Mouse (Mus musculus): ENCODE measurements at regions not wholly inside any gene's neighbourhood (a gene's known extent, or its start where the extent isn't known, plus 50 kb on each side); places are given as distances from the start of the nearest gene placed in this dataset.
A peak's percentile ranks its signal among the peaks of the same experiment; 100 is the strongest.

DNA sequence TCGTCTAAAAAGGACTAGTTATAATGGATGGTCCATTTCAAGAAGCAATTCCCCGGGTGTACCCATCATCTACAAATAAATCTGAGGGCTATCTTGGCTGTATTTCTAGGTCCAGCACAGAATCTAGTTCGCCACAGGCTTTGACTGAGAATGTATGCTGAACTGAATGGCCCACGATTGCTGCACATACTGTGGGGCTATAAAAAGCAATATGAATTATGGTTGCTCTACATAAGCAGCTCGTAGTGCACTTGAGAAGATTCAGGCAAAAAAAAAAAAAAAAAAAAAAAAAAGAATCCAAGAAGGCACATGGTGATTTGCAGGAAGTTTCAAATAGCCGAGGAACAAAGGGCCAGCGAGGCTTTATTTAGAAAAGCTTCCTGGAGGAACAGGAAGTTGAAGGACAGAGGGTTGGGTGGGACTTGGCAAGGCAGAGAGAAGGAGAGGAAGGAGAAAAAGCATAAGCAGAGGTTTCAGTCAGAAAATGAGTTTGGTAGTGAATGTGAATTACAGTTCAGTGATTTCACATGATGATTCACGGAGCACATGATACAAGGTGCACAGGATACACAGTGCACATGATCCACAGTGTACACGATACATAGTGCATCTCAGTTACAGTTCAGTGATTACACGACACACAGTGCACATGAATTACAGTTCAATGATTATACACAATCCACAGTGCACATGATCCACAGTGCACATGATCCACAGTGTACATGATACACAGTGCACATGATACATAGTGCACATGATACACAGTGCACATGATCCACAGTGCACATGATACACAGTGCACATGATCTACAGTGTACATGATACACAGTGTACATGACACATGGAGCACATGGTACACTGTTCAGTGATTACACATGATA lies 129.7 kb upstream of the Mdm1 start:
- Histone ChIP-seq H3K4me3 (replicated peaks; ENCODE audit: low read depth, low read length) (no peak overlapping the region), H3K36me3 (ENCODE audit: control insufficient read depth, insufficient read depth, low read length) (no peaks in the 10 kb centered on the region), H3K4me1 (ENCODE audit: control insufficient read depth, insufficient read depth, low read length) (no peaks in the 10 kb centered on the region), H3K27me3 (ENCODE audit: control insufficient read depth, insufficient read depth, low read length) (no peaks in the 10 kb centered on the region), H3K9me3 (ENCODE audit: control insufficient read depth, low read length) (peaks cover 7% of the 10 kb centered on the region), H3K4me2 (ENCODE audit: low read length) (no peak overlapping the region), H3K27ac (replicated peaks; ENCODE audit: low read depth, low read length) (no peak overlapping the region), H3K9ac (replicated peaks; ENCODE audit: low read length) (no peak overlapping the region)
- no peak for ATAC-seq (ENCODE audit: low FRiP score, low TSS enrichment)
- 90% methylated on average over 10 of the region's 10 CpGs for WGBS
- no peak for DNase-seq

- Histone ChIP-seq H3K4me1 (ENCODE audit: control insufficient read depth, insufficient read depth, low read length) (no peaks in the 10 kb centered on the region), H3K36me3 (ENCODE audit: control insufficient read depth, insufficient read depth, low read length) (no peaks in the 10 kb centered on the region), H3K9me3 (ENCODE audit: control insufficient read depth, low read length) (no peaks in the 10 kb centered on the region), H3K27ac (replicated peaks; ENCODE audit: low read depth, low read length) (no peak overlapping the region), H3K27me3 (ENCODE audit: control insufficient read depth, insufficient read depth, low read length) (no peaks in the 10 kb centered on the region), H3K4me2 (ENCODE audit: low read length) (no peak overlapping the region), H3K4me3 (replicated peaks; ENCODE audit: low read depth, low read length) (no peak overlapping the region), H3K9ac (replicated peaks; ENCODE audit: low read length) (no peak overlapping the region)
- WGBS: 82% methylated on average over 9 of the region's 9 CpGs
- DNase-seq (no peak), ATAC-seq (ENCODE audit: low FRiP score, low TSS enrichment) (no peak)
These were observed 112.8 kb upstream of the Mdm1 start for GRCm38 (mm10) chr10:118028831-118029230.

GRCm38 (mm10) chr10:118034401-118034800 lies 107.2 kb upstream of the Mdm1 start:
- no peaks in the 10 kb centered on the region for H3K27me3 ChIP-seq (ENCODE audit: control insufficient read depth, insufficient read depth, low read length)
- ATAC-seq (ENCODE audit: low FRiP score, low TSS enrichment) (no peak), DNase-seq (no peak)
- no peaks in the 10 kb centered on the region for H3K36me3 ChIP-seq (ENCODE audit: control insufficient read depth, insufficient read depth, low read length)
- H3K9me3 ChIP-seq (ENCODE audit: control insufficient read depth, low read length): no peaks in the 10 kb centered on the region
- no peak overlapping the region for H3K27ac ChIP-seq (replicated peaks; ENCODE audit: low read depth, low read length)
- no peaks in the 10 kb centered on the region for H3K4me1 ChIP-seq (ENCODE audit: control insufficient read depth, insufficient read depth, low read length)
- H3K4me3 ChIP-seq (replicated peaks; ENCODE audit: low read depth, low read length): no peak overlapping the region
- no peak overlapping the region for H3K4me2 ChIP-seq (ENCODE audit: low read length)
- 81% methylated on average over 17 of the region's 17 CpGs for WGBS
- no peak overlapping the region for H3K9ac ChIP-seq (replicated peaks; ENCODE audit: low read length)

DNA sequence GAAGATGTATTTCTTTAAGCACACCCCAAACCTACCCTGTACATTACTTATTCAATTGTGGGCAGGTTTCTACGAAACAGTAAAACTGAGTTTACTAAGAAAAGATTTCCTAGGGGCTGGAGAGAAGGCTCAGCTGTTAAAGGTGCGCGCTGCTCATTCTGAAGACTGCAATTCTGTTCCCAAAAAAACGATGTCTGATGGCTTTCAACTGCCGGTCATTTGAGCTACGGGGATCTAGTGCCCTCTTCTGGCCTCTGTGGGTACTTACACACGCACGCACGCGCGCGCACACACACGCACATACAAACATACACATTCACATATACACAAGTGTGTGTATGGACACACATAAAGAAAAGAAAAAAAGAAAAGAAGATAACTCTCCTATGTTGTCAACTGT lies 106.6 kb upstream of the Mdm1 start:
- Histone ChIP-seq H3K36me3 (ENCODE audit: control insufficient read depth, insufficient read depth, low read length) (no peaks in the 10 kb centered on the region), H3K27me3 (ENCODE audit: control insufficient read depth, insufficient read depth, low read length) (no peaks in the 10 kb centered on the region), H3K4me2 (ENCODE audit: low read length) (no peak overlapping the region), H3K4me3 (replicated peaks; ENCODE audit: low read depth, low read length) (no peak overlapping the region), H3K27ac (replicated peaks; ENCODE audit: low read depth, low read length) (no peak overlapping the region), H3K4me1 (ENCODE audit: control insufficient read depth, insufficient read depth, low read length) (no peaks in the 10 kb centered on the region), H3K9me3 (ENCODE audit: control insufficient read depth, low read length) (no peaks in the 10 kb centered on the region), H3K9ac (replicated peaks; ENCODE audit: low read length) (no peak overlapping the region)
- no peak for DNase-seq
- ATAC-seq (ENCODE audit: low FRiP score, low TSS enrichment): no peak
- 90% methylated on average over 13 of the region's 13 CpGs for WGBS

GRCm38 (mm10) chr10:118038465-118038864 lies 103.1 kb upstream of the Mdm1 start:
- WGBS: 96% methylated on average over 10 of the region's 10 CpGs
- H3K4me1 ChIP-seq (ENCODE audit: control insufficient read depth, insufficient read depth, low read length): no peaks in the 10 kb centered on the region
- H3K4me3 ChIP-seq (replicated peaks; ENCODE audit: low read depth, low read length): no peak overlapping the region
- no peak overlapping the region for H3K9ac ChIP-seq (replicated peaks; ENCODE audit: low read length)
- no peaks in the 10 kb centered on the region for H3K27me3 ChIP-seq (ENCODE audit: control insufficient read depth, insufficient read depth, low read length)
- no peak overlapping the region for H3K4me2 ChIP-seq (ENCODE audit: low read length)
- H3K36me3 ChIP-seq (ENCODE audit: control insufficient read depth, insufficient read depth, low read length): no peaks in the 10 kb centered on the region
- ATAC-seq (ENCODE audit: low FRiP score, low TSS enrichment) (no peak), DNase-seq (no peak)
- no peak overlapping the region for H3K27ac ChIP-seq (replicated peaks; ENCODE audit: low read depth, low read length)
- H3K9me3 ChIP-seq (ENCODE audit: control insufficient read depth, low read length): no peaks in the 10 kb centered on the region

GRCm38 (mm10) chr10:118039056-118039455 lies 102.6 kb upstream of the Mdm1 start:
- no peak overlapping the region for H3K4me3 ChIP-seq (replicated peaks; ENCODE audit: low read depth, low read length)
- WGBS: 95% methylated on average over 4 of the region's 4 CpGs
- no peak overlapping the region for H3K4me2 ChIP-seq (ENCODE audit: low read length)
- DNase-seq: no peak
- H3K9ac ChIP-seq (replicated peaks; ENCODE audit: low read length): no peak overlapping the region
- H3K4me1 ChIP-seq (ENCODE audit: control insufficient read depth, insufficient read depth, low read length): no peaks in the 10 kb centered on the region
- H3K36me3 ChIP-seq (ENCODE audit: control insufficient read depth, insufficient read depth, low read length): no peaks in the 10 kb centered on the region
- no peaks in the 10 kb centered on the region for H3K9me3 ChIP-seq (ENCODE audit: control insufficient read depth, low read length)
- no peak overlapping the region for H3K27ac ChIP-seq (replicated peaks; ENCODE audit: low read depth, low read length)
- no peaks in the 10 kb centered on the region for H3K27me3 ChIP-seq (ENCODE audit: control insufficient read depth, insufficient read depth, low read length)
- no peak for ATAC-seq (ENCODE audit: low FRiP score, low TSS enrichment)

GRCm38 (mm10) chr10:118041068-118041467 lies 100.5 kb upstream of the Mdm1 start:
- no peak overlapping the region for H3K4me2 ChIP-seq (ENCODE audit: low read length)
- no peaks in the 10 kb centered on the region for H3K27me3 ChIP-seq (ENCODE audit: control insufficient read depth, insufficient read depth, low read length)
- H3K4me1 ChIP-seq (ENCODE audit: control insufficient read depth, insufficient read depth, low read length): 0 out of 2 replicates have a peak, but pooled peaks cover 2% of the 10 kb centered on the region
- H3K9me3 ChIP-seq (ENCODE audit: control insufficient read depth, low read length): no peaks in the 10 kb centered on the region
- H3K9ac ChIP-seq (replicated peaks; ENCODE audit: low read length): no peak overlapping the region
- DNase-seq (no peak), ATAC-seq (ENCODE audit: low FRiP score, low TSS enrichment) (no peak)
- H3K4me3 ChIP-seq (replicated peaks; ENCODE audit: low read depth, low read length): no peak overlapping the region
- WGBS: 97% methylated on average over 3 of the region's 3 CpGs
- no peaks in the 10 kb centered on the region for H3K36me3 ChIP-seq (ENCODE audit: control insufficient read depth, insufficient read depth, low read length)
- H3K27ac ChIP-seq (replicated peaks; ENCODE audit: low read depth, low read length): no peak overlapping the region

DNA sequence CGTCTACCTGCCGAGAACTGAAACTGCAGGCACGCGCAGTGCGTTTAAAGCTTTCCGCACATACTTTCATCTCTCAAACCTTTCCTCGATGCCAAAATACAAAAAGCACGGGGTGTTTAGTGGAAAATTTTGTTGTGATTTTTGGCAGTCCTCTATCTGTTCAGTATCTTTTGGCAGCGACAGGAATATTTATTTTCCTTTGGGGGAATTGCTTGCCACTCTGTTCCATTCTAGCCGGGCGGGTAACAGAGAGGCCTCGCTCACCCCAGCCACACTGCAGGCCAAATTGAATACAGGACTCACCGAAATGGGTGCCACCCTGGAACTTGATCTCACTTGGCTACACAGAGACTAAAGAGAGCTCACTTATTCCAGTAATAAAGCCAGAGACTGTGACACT lies 97.8 kb upstream of the Mdm1 start:
- Histone ChIP-seq H3K9ac (replicated peaks; ENCODE audit: low read length) (no peak overlapping the region), H3K27ac (replicated peaks; ENCODE audit: low read depth, low read length) (no peak overlapping the region), H3K36me3 (ENCODE audit: control insufficient read depth, insufficient read depth, low read length) (no peaks in the 10 kb centered on the region), H3K4me1 (ENCODE audit: control insufficient read depth, insufficient read depth, low read length) (0 out of 2 replicates have a peak, but pooled peaks cover 2% of the 10 kb centered on the region), H3K27me3 (ENCODE audit: control insufficient read depth, insufficient read depth, low read length) (no peaks in the 10 kb centered on the region), H3K9me3 (ENCODE audit: control insufficient read depth, low read length) (no peaks in the 10 kb centered on the region), H3K4me2 (ENCODE audit: low read length) (no peak overlapping the region), H3K4me3 (replicated peaks; ENCODE audit: low read depth, low read length) (no peak overlapping the region)
- 75% methylated on average over 13 of the region's 13 CpGs for WGBS
- no peak for ATAC-seq (ENCODE audit: low FRiP score, low TSS enrichment)
- DNase-seq: no peak

DNA sequence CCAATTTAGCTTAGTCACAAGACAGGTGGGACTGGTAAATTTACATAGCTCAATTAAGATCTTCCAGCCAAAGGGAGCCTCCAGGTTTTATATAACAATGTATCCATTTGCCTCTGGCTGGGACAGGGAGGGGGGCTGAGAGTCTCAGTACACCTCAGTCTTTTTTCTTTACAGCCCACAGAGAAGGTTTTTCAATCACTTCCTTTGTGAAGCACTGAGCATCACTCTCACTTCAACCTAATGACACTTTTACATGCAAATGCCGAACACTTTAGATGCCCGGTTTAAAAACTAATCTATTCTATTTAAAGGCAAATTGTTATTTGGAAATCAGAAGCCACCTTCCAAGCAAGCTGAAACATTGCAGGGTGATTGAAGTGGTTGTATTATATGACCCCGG lies 96.8 kb upstream of the Mdm1 start:
- no peak for ATAC-seq (ENCODE audit: low FRiP score, low TSS enrichment)
- H3K9ac ChIP-seq (replicated peaks; ENCODE audit: low read length): no peak overlapping the region
- no peak overlapping the region for H3K27ac ChIP-seq (replicated peaks; ENCODE audit: low read depth, low read length)
- 0 out of 2 replicates have a peak, but pooled peaks cover 2% of the 10 kb centered on the region for H3K4me1 ChIP-seq (ENCODE audit: control insufficient read depth, insufficient read depth, low read length)
- H3K4me2 ChIP-seq (ENCODE audit: low read length): no peak overlapping the region
- no peaks in the 10 kb centered on the region for H3K27me3 ChIP-seq (ENCODE audit: control insufficient read depth, insufficient read depth, low read length)
- 43% methylated on average over 3 of the region's 3 CpGs for WGBS
- DNase-seq: peak; percentile 11
- H3K4me3 ChIP-seq (replicated peaks; ENCODE audit: low read depth, low read length): no peak overlapping the region
- H3K36me3 ChIP-seq (ENCODE audit: control insufficient read depth, insufficient read depth, low read length): no peaks in the 10 kb centered on the region
- H3K9me3 ChIP-seq (ENCODE audit: control insufficient read depth, low read length): no peaks in the 10 kb centered on the region

Measured in midbrain, embryonic 14.5 days (tissue).